Mouse (Mus musculus) MN1 (cell line): Measurements from ENCODE around the gene Olfr318.
"Not testable (repeated sequence)": the region's sequence is repeated elsewhere in the genome, so short reads cannot be mapped to it uniquely, and the experiment has no call there.

Experiments used
- DNase-seq: peaks from one replicate; pipeline ENCODE4 v3.0.0-alpha.2; 2016; ENCODE audit warnings: low spot score

The Olfr318 gene

GRCm38 (mm10) chr11:58723914-58724313 is at the start of gene Olfr318:
TSS of gene Olfr318 (minus strand) at chr11:58724014.
- DNase-seq = no peak

GRCm38 (mm10) chr11:58772888-58773287 is 49.1 kb upstream of the Olfr318 start, which contains the start of gene Olfr315:
TSS of gene Olfr315 (plus strand) at chr11:58773188.
- no peak for DNase-seq

DNA sequence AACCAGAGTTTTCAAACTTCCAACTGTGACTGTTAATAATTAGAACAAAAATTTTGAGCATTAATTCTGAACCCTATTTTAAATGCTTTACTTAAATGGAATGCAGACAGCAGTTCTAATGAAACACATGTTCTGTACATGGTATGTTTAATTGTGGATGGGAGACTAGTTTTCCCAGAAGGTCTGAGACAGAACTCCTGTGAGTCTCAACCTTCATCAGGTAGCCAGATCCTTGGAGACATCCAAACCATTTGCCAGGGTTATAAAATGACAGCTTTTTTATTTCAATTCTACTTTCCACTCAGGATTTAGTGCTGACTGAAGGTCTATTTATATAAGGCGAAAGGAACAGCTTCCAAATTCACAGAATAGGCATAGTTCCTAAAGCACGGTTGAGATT is 28.6 kb upstream of the Olfr318 start, which contains the start of gene Olfr316:
Gene Olfr316, plus strand, starts transcription at position 301 of the 400 bp plus-strand sequence.
- no peak for DNase-seq

- not testable (repeated sequence) for DNase-seq
Observed at GRCm38 (mm10) chr11:58751096-58751495, 27.3 kb upstream of the Olfr318 start.

- DNase-seq = no peak
Observed at GRCm38 (mm10) chr11:58738792-58739262, 15.0 kb upstream of the Olfr318 start, which contains the start of gene Olfr317. TSS of gene Olfr317 (minus strand) at chr11:58739212.

DNA sequence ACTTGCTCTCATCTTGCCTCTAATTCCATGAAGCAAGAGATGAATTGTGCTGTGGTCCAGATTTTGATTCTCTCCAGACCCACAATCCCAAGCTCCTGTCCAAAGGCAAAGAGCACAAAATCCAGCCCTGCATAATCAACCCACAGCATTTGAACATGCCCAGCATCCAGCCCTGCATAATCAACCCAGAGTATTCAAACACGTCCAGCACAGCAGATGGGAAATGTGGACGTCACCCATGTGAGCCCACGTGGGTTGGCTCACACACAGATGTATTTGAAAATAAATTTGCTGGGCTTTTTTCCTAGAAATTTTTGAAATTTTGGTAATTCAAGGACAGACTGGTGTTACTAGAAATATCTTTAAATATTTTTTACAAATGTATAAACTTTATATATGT is 9.6 kb upstream of the Olfr318 start:
- no peak for DNase-seq

DNA sequence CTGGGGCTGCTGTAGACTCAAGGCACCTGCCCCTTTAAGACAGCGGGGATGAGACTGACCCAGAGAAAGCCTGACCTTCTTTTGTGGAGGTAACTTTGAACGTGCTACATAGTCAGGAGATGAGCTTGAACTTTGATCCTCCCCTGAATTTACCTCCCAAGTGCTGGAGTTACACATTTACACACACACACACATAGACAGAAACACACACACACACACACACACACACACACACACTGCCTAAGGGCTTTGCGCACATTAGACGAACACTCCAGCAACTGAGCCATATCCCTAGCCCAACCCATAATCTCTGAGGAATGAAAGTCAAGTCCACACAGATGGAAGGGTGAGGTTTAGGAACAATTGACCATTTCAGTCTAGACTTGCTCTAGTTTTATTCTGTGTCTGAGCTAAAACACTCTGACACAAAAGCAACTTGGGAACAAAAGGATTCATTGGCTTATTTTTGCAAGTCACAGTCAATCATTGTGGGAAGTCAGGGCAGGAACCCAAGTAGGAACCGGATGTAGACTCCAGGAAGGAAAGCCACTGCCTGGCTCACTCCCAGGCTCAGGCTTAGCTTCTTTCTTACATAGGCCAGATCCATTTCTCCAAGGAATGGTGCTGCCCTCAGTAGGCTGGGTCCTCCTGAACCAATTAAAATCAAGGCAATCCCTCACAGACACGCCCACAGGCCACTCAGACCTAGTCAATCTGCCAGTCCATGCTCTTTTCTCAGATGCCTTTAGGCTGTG is 4.3 kb upstream of the Olfr318 start:
- DNase-seq = not testable (repeated sequence)

- peak; percentile 6 for DNase-seq
Observed at GRCm38 (mm10) chr11:58719701-58720100, 4.1 kb downstream of the Olfr318 start.

DNA sequence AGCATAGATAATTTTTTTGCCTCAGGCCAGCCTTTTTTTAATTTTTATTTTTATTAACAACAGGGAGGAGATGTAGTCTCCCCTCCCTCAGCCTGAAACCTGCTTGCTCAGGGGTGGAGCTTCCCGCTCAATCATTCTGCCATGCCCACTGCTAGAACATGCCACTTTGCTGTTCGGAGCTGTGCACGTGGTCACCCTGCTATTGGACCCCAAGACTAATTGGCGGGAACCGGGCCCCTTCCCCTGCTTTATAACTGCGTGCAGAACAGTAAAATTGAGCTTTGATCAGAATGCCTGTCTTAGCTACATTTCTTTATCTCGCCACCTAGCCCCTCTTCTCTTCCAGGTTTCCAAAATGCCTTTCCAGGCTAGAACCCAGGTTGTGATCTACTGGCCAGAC is 6.1 kb downstream of the Olfr318 start:
- DNase-seq = not testable (repeated sequence)

- DNase-seq = no peak
Observed at GRCm38 (mm10) chr11:58709086-58709485, 14.7 kb downstream of the Olfr318 start.

DNA sequence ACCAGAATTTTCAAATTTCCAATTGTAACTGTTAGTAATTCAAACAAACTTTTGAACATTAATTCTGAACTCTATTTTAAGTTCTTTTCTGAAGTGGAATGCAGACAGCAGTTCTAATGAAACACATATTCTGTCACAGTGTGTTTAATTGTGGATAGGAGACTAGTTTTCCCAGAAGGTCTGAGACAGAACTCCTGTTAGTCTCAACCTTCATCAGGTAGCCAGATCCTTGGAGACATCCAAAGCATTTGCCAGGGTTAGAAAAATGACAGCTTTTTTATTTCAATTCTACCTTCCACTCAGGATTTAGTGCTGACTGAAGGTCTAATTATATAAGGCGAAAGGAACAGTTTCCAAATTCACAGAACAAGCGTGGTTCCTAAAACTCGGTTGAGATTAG is 25.0 kb downstream of the Olfr318 start, which contains the start of gene Olfr319:
Gene Olfr319, plus strand, starts transcription at position 301 of the 400 bp plus-strand sequence.
- no peak for DNase-seq

- DNase-seq = peak; percentile 1
Observed at GRCm38 (mm10) chr11:58680799-58681198, 43.0 kb downstream of the Olfr318 start, which contains the start of gene Olfr320. TSS of gene Olfr320 (plus strand) at chr11:58681099.

DNA sequence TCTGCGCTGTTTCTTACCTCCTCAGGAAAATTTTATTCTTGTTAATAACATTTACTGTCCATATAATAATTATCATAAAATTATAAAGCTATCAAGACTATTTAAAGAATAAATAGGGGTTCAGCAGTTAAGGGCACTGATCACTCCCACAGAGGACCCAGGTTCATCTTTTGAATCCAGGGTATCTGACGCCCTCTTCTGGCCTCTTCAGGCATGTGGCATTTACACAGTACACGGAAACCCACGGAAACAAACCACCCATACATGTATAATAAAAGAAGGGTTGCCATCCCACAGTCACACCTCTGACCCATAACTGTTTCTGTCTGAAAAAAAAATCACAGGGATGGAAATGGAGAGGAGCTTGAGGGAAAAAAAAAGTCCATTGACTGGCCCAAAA is 52.0 kb downstream of the Olfr318 start:
- DNase-seq = peak; percentile 3

DNA sequence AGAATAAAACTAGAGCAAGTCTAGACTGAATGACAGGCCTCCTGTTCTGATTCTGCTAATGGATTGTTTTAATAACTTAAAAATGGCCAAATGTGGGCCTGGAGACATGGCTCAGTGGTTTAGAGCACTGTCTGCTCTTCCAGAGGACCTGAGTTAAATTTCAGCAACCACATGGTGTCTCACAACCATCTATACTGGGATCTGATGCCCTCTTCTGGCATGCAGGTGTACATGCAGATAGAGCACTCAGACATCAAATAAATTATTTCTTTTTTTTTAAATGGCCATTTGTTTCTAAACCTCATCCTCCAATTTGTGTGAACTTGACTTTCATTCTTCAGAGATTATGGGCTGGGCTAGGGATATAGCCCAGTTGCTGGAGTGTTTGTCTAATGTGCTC is 54.6 kb downstream of the Olfr318 start:
- peak; percentile 2 for DNase-seq
